Mouse (Mus musculus) embryo, embryonic 10.5 days (tissue): ENCODE results near the gene Ntn1.

ENCODE experiments used
- DNase-seq: peaks from one replicate; pipeline ENCODE4 v3.0.0-alpha.2; 2015; ENCODE audit warnings: low spot score

Gene Ntn1

GRCm38 (mm10) chr11:68331676-68332265 is 68.9 kb downstream of the Ntn1 start:
- DNase-seq, result no peak

- DNase-seq, result no peak
Measured at GRCm38 (mm10) chr11:68331117-68331437, 69.5 kb downstream of the Ntn1 start.

- no peak for DNase-seq
Measured at GRCm38 (mm10) chr11:68330398-68331116, 70.1 kb downstream of the Ntn1 start.

GRCm38 (mm10) chr11:68324863-68325262 is 75.8 kb downstream of the Ntn1 start:
- DNase-seq, result no peak

- DNase-seq, result no peak
Measured at GRCm38 (mm10) chr11:68321417-68321816, 79.2 kb downstream of the Ntn1 start.

GRCm38 (mm10) chr11:68315551-68316130 is 85.0 kb downstream of the Ntn1 start:
- no peak for DNase-seq

GRCm38 (mm10) chr11:68313861-68314260 is 86.8 kb downstream of the Ntn1 start:
- DNase-seq, result no peak

- peak; percentile 75 for DNase-seq
Measured at GRCm38 (mm10) chr11:68313065-68313464, 87.6 kb downstream of the Ntn1 start.

GRCm38 (mm10) chr11:68308911-68309580 is 91.6 kb downstream of the Ntn1 start:
- DNase-seq, result no peak

- DNase-seq, result no peak
Measured at GRCm38 (mm10) chr11:68305997-68306396, 94.6 kb downstream of the Ntn1 start.

- DNase-seq, result no peak
Measured at GRCm38 (mm10) chr11:68302323-68302722, 98.3 kb downstream of the Ntn1 start.

GRCm38 (mm10) chr11:68301660-68302059 is 99.0 kb downstream of the Ntn1 start:
- DNase-seq, result no peak

- DNase-seq, result no peak
Measured at GRCm38 (mm10) chr11:68295474-68295873, 105.1 kb downstream of the Ntn1 start.

- no peak for DNase-seq
Measured at GRCm38 (mm10) chr11:68290631-68291030, 110.0 kb downstream of the Ntn1 start.

GRCm38 (mm10) chr11:68287331-68287730 is 113.3 kb downstream of the Ntn1 start:
- no peak for DNase-seq

- DNase-seq, result no peak
Measured at GRCm38 (mm10) chr11:68286142-68286808, 114.3 kb downstream of the Ntn1 start.

GRCm38 (mm10) chr11:68285754-68286141 is 114.9 kb downstream of the Ntn1 start:
- no peak for DNase-seq

GRCm38 (mm10) chr11:68280001-68280510 is 120.6 kb downstream of the Ntn1 start:
- DNase-seq, result no peak

- no peak for DNase-seq
Measured at GRCm38 (mm10) chr11:68276945-68277344, 123.7 kb downstream of the Ntn1 start.

GRCm38 (mm10) chr11:68274331-68274811 is 126.3 kb downstream of the Ntn1 start:
- DNase-seq, result peak; percentile 84

- peak; percentile 78 for DNase-seq
Measured at GRCm38 (mm10) chr11:68273855-68274254, 126.8 kb downstream of the Ntn1 start.
